Mouse (Mus musculus) megakaryocyte-erythroid progenitor cell, adult 5-6 weeks (primary cell): ENCODE results near the gene Tmem186. TPM values are rescaled to one million over a fixed set of nuclear protein-coding genes. Genes with fewer than 3 reads are reported as not detected.

Source experiments
- ATAC-seq: replicated peaks from 2 replicates; pipeline ENCODE4 v1.8.0; 2016; ENCODE audit warnings: mild to moderate bottlenecking, inconsistent platforms; ENCODE audit not compliant: severe bottlenecking, poor library complexity, low FRiP score, low TSS enrichment
- total RNA-seq, 2 experiments: library from RNA; stranded (forward) in 1 of 2; stranded (reverse) in 1 of 2; fragments of 200-1000, 215-1000 nt in 1 of 2; fragments of >200 nt in 1 of 2; fragmentation: Nextera tagmentation in 1 of 2; gene quantifications; 2 replicates each; pipeline ENCODE4 v1.2.3; 2014 to 2017

The Tmem186 gene
- total RNA-seq, 2 experiments from 2014 or later, result 12.5 to 17.2 TPM

DNA sequence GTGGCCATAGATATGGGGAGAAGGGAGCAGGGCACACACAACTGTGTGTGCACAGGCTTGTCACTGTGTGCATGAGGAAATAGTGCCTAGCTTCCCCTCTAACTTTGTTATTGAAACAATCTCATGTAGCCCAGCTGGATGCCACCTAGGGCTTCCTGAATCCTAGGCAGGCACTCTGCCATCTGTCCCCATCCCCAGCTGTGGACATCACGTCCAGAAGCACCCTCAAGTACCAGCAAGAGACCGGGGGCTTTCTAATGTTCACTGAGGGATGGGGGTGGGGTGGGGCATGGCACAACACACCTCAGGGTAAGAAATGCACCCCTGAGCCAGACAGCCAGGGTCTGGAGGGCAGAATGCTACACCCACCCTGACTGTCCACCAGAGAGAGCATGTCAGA is 30.9 kb upstream of the Tmem186 start:
- no peak for ATAC-seq

DNA sequence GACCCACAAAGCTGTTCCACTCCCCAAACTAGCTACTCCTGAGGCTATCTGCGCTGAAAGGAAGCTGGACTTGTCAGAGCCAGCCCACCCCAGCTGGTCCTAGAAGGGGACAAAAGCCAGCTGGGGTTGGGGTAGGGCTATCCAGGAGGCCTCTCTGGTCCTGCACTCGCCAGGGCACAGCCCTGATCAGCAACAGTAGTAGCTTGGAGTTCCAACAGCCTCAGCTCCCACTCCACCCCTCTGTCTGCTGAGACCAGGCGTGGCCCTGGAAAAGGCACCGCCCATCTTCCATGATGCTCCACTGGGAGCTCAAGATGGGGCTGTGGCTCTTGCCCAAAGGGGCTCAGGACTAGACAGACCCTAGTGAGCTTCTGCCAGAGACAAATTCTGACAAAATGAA is 30.3 kb upstream of the Tmem186 start:
- ATAC-seq, result no peak

DNA sequence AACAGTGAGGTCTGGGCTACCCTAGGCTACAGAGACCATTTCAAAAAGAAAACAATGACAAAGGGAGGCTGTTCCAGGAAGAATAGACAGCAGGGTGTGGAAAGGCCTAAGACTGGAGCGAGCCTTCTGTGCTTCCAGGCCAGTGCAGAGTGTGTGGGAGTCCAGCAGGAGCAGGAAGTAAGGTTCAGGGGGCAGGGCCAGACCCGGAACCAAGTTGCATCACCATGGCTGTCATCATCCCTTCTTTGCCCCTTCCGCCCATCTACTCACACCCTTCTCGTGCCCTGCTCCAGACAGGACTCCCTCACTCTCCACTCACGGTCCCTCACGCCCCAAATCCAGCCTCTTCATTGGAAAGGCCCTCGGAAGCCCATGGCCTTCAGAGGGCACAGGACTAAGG is 29.7 kb upstream of the Tmem186 start:
- ATAC-seq, result no peak

DNA sequence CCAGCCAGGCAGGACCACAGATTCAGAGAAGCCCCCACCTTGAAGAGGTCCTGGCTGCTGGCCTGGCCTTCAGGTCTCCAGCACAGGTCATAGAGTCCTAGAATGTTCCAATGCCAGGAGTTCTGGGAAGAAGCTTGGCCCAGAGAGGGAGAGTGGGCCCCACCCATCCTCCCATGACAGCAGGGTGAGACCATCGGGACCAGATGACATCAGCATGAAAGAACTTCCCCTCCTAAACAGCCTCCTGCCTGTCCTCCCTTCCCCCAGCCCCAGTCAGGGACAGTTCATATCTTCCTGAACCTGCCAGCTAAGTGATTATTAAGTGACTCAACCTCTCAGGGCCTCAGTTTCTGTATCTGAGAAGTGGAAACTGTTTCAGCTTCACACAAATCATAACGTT is 28.9 kb upstream of the Tmem186 start:
- ATAC-seq, result no peak

DNA sequence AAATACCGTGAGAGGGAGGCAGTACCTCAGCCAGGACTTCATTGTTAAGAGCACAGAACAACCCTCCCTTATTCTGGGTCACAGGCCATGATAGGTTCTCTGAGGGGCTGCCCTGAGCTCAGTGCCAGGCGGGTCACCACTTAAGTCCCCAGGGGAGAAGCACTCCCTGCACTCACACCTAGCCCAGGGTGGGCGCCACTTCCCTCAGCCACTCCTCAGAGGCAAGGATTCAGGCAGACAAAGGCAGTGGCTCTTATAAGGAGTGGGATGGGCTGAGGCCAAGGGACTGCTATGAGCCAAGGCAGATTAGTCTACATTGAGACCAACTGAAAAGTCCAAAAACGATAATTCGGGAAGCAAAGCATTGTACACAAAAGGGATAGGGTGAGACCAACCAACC is 27.9 kb upstream of the Tmem186 start:
- ATAC-seq, result no peak

DNA sequence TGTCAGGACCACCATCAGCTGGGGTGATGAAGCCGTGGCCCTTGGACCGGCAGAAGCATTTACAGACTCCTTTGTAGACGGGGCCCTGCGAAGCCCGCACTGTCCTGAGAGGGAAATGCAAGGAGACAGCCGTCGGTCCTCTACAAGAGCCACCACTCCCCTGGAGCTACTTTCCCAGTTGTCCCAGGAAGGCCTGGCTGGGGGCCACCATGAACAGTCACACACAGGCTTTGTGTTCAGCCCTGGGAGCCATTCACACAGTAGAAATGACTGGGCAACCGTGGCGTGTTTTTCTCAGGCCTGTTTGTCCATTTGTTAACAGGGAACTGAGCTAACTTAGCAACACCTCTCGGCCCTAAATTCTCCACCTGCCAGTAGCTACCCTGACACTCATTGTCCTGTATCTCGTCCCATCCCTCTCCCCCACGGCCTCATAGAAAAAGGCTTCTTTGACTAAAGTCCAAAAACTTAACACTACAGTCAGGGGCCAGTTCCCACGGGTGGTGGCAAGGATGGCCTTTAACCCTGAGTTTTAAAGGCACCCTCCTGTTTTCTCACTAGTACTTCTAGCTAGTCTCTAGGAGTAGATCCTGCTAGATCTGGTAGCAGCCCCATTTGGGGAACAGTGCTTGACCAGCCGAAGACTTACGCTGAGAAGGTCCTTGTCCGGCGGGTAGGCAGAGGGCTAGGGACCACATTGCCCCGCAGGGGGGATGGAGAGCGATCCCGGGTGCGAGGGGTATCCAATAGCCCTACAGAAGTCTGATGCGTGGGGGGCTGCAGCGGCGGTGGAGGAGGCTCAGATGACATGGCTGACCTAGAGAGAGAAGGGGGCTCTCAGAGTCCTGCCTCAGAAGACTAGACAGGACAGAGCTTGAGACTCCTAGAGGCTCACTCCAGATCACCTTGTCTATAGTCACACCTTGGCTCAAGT is 26.4 kb upstream of the Tmem186 start:
- no peak for ATAC-seq

DNA sequence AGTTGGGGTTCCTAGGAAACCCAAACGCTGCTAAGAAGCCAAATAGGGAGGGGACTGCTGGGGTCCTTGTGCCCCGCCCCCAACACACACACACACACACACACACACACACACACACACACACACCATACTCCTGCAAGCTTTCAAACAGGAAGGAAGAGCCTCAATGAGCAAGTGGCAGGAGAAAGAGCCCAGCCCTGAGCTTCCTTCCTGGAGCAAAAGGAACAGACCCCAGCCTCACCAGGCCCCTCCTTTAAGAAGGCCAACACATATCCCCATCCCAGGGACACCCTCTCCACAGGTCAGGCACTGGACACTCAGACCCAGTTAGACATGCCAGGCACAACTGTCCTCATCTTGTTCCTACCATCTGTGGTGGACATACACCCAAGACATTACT is 25.5 kb upstream of the Tmem186 start:
- no peak for ATAC-seq

DNA sequence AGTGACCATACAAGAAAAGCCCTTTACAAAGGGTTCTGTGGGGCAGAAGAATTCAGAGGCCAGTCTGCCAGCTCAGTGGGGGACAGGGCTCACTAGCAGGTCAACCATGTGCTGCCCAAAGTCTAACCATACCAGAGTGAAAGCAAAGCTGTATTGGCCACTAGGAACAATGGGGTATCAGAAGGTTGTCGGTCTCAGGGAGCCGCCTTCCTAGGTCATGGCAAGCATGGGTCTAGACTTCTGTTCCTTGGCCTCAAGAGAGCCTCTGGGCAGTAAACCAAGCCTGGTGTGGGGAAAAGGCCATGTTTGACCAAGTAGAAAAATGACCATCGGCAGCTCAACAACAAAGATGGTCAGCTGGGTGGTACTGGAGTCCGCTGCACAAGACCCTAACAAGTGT is 21.3 kb upstream of the Tmem186 start:
- no peak for ATAC-seq

DNA sequence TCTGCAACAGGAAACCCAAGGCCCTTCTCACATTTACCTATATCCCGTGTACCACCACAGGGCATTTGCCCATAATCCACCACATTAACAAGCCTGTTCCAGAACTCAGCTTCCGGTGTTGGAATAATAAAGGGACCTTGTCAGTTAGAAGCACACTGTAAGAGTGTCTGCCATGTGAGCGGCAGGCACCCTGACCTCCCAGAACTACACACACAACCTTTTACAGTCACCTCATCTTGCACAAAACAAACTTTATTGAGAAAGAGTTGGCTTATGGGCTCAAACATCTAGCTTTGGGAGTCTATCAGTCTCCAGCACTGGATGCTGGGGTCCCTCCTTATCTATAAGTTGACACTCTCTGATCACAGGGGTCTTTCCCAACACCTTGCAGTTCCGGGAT is 20.8 kb upstream of the Tmem186 start:
- no peak for ATAC-seq

DNA sequence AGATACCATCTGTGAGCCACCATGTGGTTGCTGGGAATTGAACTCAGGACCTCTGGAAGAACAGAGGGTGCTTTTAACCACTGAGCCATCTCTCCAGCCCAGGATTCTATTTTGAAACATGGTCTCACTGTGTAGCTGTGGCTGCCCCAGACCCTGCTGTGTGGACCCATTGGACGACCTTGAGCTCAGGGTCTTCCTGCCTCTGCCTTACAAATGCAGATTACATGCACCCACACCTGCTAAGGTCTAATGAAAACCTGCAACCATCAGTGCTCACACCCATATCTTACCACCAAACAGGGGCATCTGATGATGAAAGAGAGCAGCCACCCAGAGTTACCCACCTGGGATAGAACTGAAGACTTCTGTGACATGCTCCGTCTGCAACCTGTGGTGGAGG is 18.7 kb upstream of the Tmem186 start:
- ATAC-seq, result no peak

DNA sequence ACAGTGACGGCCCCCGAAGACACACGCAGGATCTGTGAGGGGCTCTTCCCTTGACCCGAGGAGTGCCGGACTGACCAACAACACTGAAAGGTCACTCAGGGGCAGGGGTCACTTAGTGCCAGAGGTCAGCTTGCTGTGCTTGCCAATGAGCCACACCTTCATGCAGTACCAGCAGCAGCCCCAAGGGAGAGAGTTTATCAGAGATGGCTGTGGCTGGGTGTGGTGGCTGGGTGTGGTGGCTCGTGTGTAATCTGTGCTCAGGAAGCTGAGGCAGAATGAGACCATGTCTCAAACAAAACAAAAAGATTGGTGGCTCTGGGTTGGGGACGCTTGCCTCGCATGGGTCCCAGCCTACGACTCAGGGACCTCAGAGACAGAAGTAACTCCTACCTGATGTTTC is 18.1 kb upstream of the Tmem186 start:
- peak; percentile 80 for ATAC-seq

DNA sequence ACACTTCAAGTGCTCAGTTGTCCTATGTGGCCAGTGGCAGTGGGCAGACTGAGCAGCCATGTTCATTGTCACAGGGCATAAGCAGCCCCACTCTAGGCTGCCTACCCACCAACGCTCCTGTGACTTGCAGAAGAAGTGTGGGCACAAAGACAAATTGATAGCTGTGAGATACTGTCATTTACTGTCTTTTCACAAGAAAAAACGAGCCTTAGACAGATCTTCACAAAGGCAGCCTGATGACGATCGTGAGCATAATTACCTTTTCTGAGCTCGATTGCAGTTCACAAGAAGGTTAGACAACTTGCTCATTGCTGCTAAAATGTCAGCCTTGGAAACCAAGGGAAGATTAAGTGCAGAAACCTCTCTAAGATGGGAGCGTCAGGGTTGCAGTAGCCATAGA is 17.6 kb upstream of the Tmem186 start:
- no peak for ATAC-seq

DNA sequence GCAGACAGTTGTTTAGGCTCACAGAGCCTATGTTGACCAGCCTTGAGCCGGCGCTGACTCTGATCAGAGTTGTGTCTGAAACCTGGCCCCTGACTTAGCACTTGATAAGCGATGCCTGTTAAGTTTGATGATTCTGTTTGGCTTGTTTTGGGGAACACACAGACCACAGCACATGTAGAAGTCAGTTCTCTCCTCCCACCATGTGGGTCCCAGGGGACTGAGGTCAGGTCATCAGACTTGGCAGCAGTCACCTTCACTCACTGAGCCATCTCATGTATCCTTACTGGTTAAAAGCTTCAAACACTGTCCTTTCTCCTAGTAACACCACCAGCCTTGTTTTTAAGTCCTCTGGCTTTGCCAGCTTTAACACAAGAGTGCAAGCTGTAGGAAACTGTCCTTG is 12.5 kb upstream of the Tmem186 start:
- no peak for ATAC-seq

DNA sequence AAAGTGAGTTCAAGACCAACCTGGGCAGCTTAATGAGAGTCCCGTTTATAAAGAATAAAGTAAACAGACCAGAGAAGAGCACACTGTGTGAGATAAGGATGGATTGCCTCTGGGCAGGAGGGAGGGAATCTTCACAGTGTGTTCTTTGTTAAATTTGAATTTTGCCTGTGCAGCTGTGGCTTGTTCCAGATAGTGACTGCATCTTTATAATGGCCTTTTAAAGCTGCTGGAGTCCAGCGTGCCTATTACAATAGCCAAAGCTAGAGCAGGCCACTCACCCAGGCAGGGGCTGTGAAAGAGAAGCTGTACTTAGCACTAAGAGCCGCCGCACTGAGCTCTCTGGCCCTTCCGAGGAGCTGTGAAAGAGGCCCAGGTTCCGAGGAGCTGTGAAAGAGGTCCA is 8.0 kb upstream of the Tmem186 start:
- ATAC-seq, result no peak

DNA sequence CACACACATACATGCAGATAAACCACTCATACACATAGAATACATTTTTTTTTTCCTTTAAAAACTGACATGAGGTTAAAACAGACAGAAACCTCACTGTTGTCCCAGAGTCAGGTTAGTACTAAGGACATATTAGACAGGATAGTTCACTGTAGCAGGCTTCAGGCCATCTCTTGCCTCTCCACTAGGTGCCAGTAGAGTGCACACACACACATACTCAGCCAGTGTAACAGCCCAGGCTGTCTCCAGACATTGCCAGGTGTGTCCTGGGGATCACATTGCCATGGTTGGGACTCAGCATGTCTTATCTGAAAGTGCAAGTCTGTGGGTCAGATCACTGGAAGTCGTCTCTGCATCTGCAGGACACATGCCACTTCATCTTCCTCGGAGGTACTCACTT is 6.3 kb upstream of the Tmem186 start:
- peak; percentile 93 for ATAC-seq

DNA sequence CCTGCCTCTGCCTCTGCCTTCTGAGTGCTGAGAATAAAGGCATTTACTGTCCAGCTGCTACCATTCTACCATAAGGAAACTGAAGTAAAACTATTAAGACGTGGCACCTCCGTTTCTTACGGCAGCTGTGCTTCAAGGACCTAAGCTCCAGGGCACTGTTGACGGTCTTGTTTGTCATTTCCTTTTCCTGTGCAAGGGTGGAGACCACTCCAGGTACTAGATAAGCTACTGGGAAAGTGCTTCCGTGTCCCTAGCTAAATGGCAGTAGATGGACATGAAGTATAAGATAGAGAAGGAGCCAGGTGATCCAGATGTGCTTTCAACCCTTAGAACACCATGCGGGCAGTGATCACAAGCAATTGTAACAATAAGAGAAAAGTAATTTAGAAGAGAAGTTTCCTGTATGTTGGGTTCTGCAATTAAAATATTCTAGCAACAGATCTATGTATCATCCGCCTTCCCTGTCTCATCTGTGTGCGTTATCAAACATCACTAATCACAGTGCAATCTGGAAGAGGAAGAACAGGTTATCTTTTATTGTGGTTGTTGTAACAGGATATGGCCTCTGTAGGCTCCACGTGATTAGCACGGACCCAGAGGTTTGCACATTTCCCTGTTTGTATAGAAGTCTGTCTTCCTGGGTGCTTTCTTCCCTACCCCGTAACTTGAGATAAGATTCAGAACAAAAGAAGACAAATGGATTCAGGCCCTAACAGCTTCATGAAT is 2.1 kb upstream of the Tmem186 start:
- no peak for ATAC-seq

DNA sequence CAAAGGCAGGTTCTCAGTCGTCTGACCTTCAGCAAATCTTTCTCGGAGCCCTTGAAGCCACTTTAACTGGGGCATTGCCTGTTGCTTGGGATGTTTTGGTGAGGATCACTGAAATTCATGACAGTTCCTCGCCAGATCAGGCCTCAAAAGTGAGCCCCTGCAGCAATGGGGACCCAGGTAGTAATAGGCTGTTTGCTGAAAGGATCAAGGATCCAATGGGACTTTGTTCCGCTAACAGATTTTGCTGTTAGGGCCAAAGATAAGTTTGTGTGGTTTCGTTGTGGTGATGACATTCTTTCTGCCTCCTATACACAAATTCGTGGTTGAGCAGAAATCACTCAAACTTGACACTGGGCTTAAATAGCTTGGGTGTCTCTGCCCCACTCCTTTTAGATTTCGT is 619 bp upstream of the Tmem186 start:
- no peak for ATAC-seq

DNA sequence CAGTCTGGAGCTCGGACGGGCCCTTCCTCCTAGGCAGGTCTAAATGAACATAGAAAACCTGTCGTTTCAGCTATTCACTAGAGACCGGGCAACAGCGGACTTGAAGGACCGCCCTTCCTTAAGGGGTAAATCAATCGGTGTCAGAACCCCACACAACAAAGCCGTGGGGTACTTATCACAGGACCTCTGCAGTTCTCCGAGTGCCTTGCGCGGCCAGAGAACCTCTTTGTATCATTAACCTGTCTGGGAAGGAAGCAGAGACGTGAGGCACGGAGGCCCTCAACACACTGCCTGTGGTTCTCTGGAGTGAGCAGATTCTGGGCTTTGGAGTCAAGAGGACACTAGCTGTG is 670 bp downstream of the Tmem186 start:
- ATAC-seq, result peak; percentile 42

DNA sequence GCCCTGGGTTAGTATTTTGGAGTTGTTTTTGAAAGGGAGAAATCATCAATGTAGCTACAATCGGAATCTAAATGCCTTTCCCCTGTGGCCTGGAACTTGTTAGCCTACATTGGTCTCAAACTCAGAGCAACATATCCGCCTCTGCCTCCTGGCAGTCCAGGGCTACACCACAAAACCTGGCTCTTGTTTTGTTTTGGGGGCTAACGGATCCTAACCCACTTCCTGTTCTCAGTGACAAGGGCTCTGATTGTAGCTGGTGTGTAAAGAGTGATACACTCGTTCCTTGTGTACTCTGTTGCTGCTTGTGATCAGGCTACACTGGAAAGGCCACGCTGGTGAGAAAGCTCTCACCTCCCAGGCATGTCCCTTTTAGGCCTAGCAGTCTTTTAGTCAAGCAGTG is 6.1 kb downstream of the Tmem186 start:
- no peak for ATAC-seq

DNA sequence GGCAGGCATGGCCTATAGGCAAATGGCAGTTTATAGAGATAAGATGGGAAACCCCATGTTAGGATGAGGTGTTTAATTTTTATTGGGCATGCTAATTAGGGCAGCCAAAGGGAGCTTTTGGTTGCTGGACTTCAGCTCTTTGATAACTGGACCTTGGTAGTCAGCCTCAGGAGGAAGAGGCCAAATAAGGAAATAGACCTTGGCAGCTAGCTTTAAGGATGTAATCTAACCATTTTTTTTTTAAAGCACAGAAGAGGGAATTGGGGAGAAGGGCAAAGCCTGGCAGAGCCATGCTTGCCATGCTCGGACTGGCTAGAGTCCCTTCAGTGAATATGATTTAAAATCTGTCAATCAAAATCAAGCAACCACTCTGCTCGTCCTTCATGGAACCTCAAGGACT is 7.1 kb downstream of the Tmem186 start:
- no peak for ATAC-seq
